Comparison of ENCODE assay signal across 23 mouse cellular contexts in genomic region chr3:26795851-26796538, GRCm38 (mm10).
DNase-seq lines count a peak whose midpoint lies in the region; ATAC-seq and TF ChIP-seq lines count a peak whose summit lies in the region.
"Had no signal": no experiment of that assay in that cellular context is flagged by ENCODE, and none has a peak within 500 bp of the region (broad histone marks: within the 10 kb centered on the region; RNA-seq: fewer than 3 reads in every experiment).

No protein-coding gene starts in this region.

- DNase-seq in forebrain, embryonic 11.5 days (ENCODE audit: low spot score), result no peak
- peak; percentile 11 for DNase-seq in hindbrain, embryonic 10.5 days (ENCODE audit: low spot score)
- DNase-seq in hindbrain, postnatal 0 days (ENCODE audit: low spot score), result peak; percentile 2
- DNase-seq in lung, postnatal 10 days, result no peak
- DNase-seq in spleen, postnatal 10 days (ENCODE audit: low spot score in 2 of 2), result no peak
- DNase-seq: adrenal gland, postnatal 14 days; cerebellum, adult 18-20 months; cerebellum, postnatal 25 days; gastrocnemius, postnatal 14 days; heart, adult 18-20 months; kidney, adult 9 months; kidney, postnatal 25 days; lung, adult 18-20 months; lung, postnatal 36 days; thymus, adult 2 months had no signal

- H3K4me1 ChIP-seq in forebrain, embryonic 11.5 days (replicated peaks; ENCODE audit: control insufficient read depth, insufficient read depth, low read length), result no peaks in the 10 kb centered on the region
- H3K4me1 ChIP-seq in forebrain, embryonic 16.5 days (replicated peaks; ENCODE audit: control insufficient read depth, insufficient read depth, low read length), result peaks cover 3% of the 10 kb centered on the region; the same call in 1 of the 2 replicates
- H3K4me1 ChIP-seq in hindbrain, embryonic 10.5 days (replicated peaks), result peaks cover 11% of the 10 kb centered on the region
- no peaks in the 10 kb centered on the region; the same call in 1 of the 2 replicates for H3K4me1 ChIP-seq in hindbrain, postnatal 0 days (ENCODE audit: insufficient read depth, low read length)
- no peaks in the 10 kb centered on the region for H3K4me1 ChIP-seq in midbrain, embryonic 16.5 days (ENCODE audit: control insufficient read depth, insufficient read depth, low read length)
- H3K4me1 ChIP-seq: heart, embryonic 13.5 days; intestine, embryonic 15.5 days; stomach, embryonic 15.5 days had no signal

- H3K36me3 ChIP-seq in forebrain, embryonic 11.5 days (ENCODE audit: control insufficient read depth, insufficient read depth, low read length), result no peaks in the 10 kb centered on the region
- no peaks in the 10 kb centered on the region for H3K36me3 ChIP-seq in forebrain, embryonic 16.5 days (ENCODE audit: control insufficient read depth, insufficient read depth)
- H3K36me3 ChIP-seq in hindbrain, embryonic 10.5 days, result no peaks in the 10 kb centered on the region
- H3K36me3 ChIP-seq in hindbrain, postnatal 0 days (ENCODE audit: insufficient read depth, low read length), result no peaks in the 10 kb centered on the region
- no peaks in the 10 kb centered on the region for H3K36me3 ChIP-seq in midbrain, embryonic 16.5 days (ENCODE audit: control insufficient read depth, insufficient read depth, low read length)
- H3K36me3 ChIP-seq: heart, embryonic 13.5 days; intestine, embryonic 15.5 days; stomach, embryonic 15.5 days had no signal

- no peaks in the 10 kb centered on the region for H3K27me3 ChIP-seq in forebrain, embryonic 11.5 days (ENCODE audit: control insufficient read depth, insufficient read depth, low read length)
- H3K27me3 ChIP-seq in forebrain, embryonic 16.5 days (replicated peaks; ENCODE audit: control insufficient read depth, insufficient read depth, low read length), result no peaks in the 10 kb centered on the region
- H3K27me3 ChIP-seq in hindbrain, embryonic 10.5 days (ENCODE audit: insufficient read depth, poor library complexity, severe bottlenecking), result no peaks in the 10 kb centered on the region
- no peaks in the 10 kb centered on the region for H3K27me3 ChIP-seq in hindbrain, postnatal 0 days (ENCODE audit: insufficient read depth, low read length)
- no peaks in the 10 kb centered on the region for H3K27me3 ChIP-seq in midbrain, embryonic 16.5 days (ENCODE audit: control insufficient read depth, insufficient read depth, low read depth, low read length)
- H3K27me3 ChIP-seq: CH12.LX; heart, embryonic 13.5 days; intestine, embryonic 15.5 days; stomach, embryonic 15.5 days had no signal

- H3K4me2 ChIP-seq in forebrain, embryonic 11.5 days (ENCODE audit: low read depth, low read length, severe bottlenecking), result no peak overlapping the region
- no peak overlapping the region for H3K4me2 ChIP-seq in forebrain, embryonic 16.5 days (ENCODE audit: low read length)
- H3K4me2 ChIP-seq in hindbrain, postnatal 0 days (ENCODE audit: low read depth, low read length), result no peak overlapping the region
- no peak overlapping the region for H3K4me2 ChIP-seq in midbrain, embryonic 16.5 days (ENCODE audit: low read length)
- H3K4me2 ChIP-seq: heart, embryonic 13.5 days; intestine, embryonic 15.5 days; liver, embryonic 11.5 days; stomach, embryonic 15.5 days had no signal

- peak; percentile 65; the same call in 1 of the 2 replicates for ATAC-seq in forebrain, embryonic 11.5 days (replicated peaks; ENCODE audit: low FRiP score)
- no peak for ATAC-seq in forebrain, embryonic 16.5 days
- 0 out of 2 replicates have a peak, but pooled peaks have one; percentile 18 for ATAC-seq in hindbrain, postnatal 0 days
- ATAC-seq in midbrain, embryonic 16.5 days, result peak; percentile 54; the same call in 1 of the 2 replicates
- ATAC-seq: intestine, embryonic 15.5 days had no signal

- no peak for TF ChIP-seq CTCF in hindbrain, postnatal 0 days (IDR thresholded peaks at IDR 0.05; ENCODE audit: low read depth)

- H3K9ac ChIP-seq in forebrain, embryonic 11.5 days (ENCODE audit: low read length), result no peak overlapping the region
- no peak overlapping the region for H3K9ac ChIP-seq in forebrain, embryonic 16.5 days (replicated peaks; ENCODE audit: low read depth, low read length)
- no peak overlapping the region for H3K9ac ChIP-seq in hindbrain, postnatal 0 days (replicated peaks; ENCODE audit: low read length)
- H3K9ac ChIP-seq in midbrain, embryonic 16.5 days (ENCODE audit: low read depth, low read length), result no peak overlapping the region
- H3K9ac ChIP-seq: heart, embryonic 13.5 days; intestine, embryonic 15.5 days; stomach, embryonic 15.5 days had no signal

- no peaks in the 10 kb centered on the region for H3K9me3 ChIP-seq in forebrain, embryonic 11.5 days (ENCODE audit: control insufficient read depth, low read length)
- no peaks in the 10 kb centered on the region for H3K9me3 ChIP-seq in forebrain, embryonic 16.5 days (ENCODE audit: control insufficient read depth, low read length)
- no peaks in the 10 kb centered on the region for H3K9me3 ChIP-seq in hindbrain, embryonic 10.5 days
- no peaks in the 10 kb centered on the region for H3K9me3 ChIP-seq in hindbrain, postnatal 0 days (ENCODE audit: low read length)
- H3K9me3 ChIP-seq in midbrain, embryonic 16.5 days (replicated peaks; ENCODE audit: control insufficient read depth, low read length, poor library complexity, severe bottlenecking), result no peaks in the 10 kb centered on the region
- H3K9me3 ChIP-seq: heart, embryonic 13.5 days; intestine, embryonic 15.5 days; stomach, embryonic 15.5 days had no signal

- WGBS in forebrain, embryonic 11.5 days, result 71% methylated on average over 7 of the region's 7 CpGs
- 62% methylated on average over 7 of the region's 7 CpGs for WGBS in forebrain, embryonic 16.5 days
- WGBS in hindbrain, embryonic 10.5 days, result 64% methylated on average over 7 of the region's 7 CpGs
- 52% methylated on average over 7 of the region's 7 CpGs for WGBS in hindbrain, postnatal 0 days
- 49% methylated on average over 7 of the region's 7 CpGs for WGBS in midbrain, embryonic 16.5 days

- H3K4me3 ChIP-seq in forebrain, embryonic 11.5 days (ENCODE audit: low read depth, low read length), result no peak overlapping the region
- H3K4me3 ChIP-seq in forebrain, embryonic 16.5 days (replicated peaks; ENCODE audit: low read length), result no peak overlapping the region
- H3K4me3 ChIP-seq in hindbrain, embryonic 10.5 days, result no peak overlapping the region
- no peak overlapping the region for H3K4me3 ChIP-seq in hindbrain, postnatal 0 days (ENCODE audit: low read length)
- no peak overlapping the region for H3K4me3 ChIP-seq in midbrain, embryonic 16.5 days (ENCODE audit: low read depth, low read length)
- H3K4me3 ChIP-seq: erythroblast, embryonic 14.5 days; heart, embryonic 13.5 days; intestine, embryonic 15.5 days; stomach, embryonic 15.5 days had no signal

- H3K27ac ChIP-seq in forebrain, embryonic 11.5 days (ENCODE audit: low read depth, low read length), result no peak overlapping the region
- no peak overlapping the region for H3K27ac ChIP-seq in forebrain, embryonic 16.5 days (ENCODE audit: low read length)
- peak overlapping the region; percentile 74 for H3K27ac ChIP-seq in hindbrain, embryonic 10.5 days
- H3K27ac ChIP-seq in hindbrain, postnatal 0 days, result no peak overlapping the region
- no peak overlapping the region for H3K27ac ChIP-seq in midbrain, embryonic 16.5 days (ENCODE audit: low read length)
- H3K27ac ChIP-seq: heart, embryonic 13.5 days; intestine, embryonic 15.5 days; stomach, embryonic 15.5 days had no signal

Comparison
In these comparisons a context has a peak if more than half of its experiments do, and no peak if none do; other contexts are left out.
1. DNase-seq: peak in hindbrain, embryonic 10.5 days (single experiment) and hindbrain, postnatal 0 days (single experiment); none in forebrain, embryonic 11.5 days (single experiment), lung, postnatal 10 days (single experiment) and spleen, postnatal 10 days (0 of 2).